Mouse (Mus musculus) stomach, embryonic 16.5 days (tissue): ENCODE data around the gene Hint3. TPM values are rescaled to one million over a fixed set of nuclear protein-coding genes. Genes with fewer than 3 reads are reported as not detected.
A peak's percentile ranks its signal among the peaks of the same experiment; 100 is the strongest.
"Not testable (repeated sequence)": the region's sequence is repeated elsewhere in the genome, so short reads cannot be mapped to it uniquely, and the experiment has no call there.

Source experiments
- ATAC-seq: fragments of 200-750 bp; cut with Nextera tagmentation; 2 replicates; pipeline ENCODE4 v1.8.0; 2017; ENCODE audit warnings: moderate number of reproducible peaks, moderate TSS enrichment; ENCODE audit not compliant: insufficient read depth, low FRiP score
- H3K27ac ChIP-seq: fragments of 300-500 bp; sonication (generic); 2 replicates; pipeline ENCODE4 v1.5.1; 2014; ENCODE audit warnings: low read length
- H3K27me3 ChIP-seq: fragments of 300-500 bp; sonication (generic); 2 replicates; pipeline ENCODE4 v1.6.1; 2014; ENCODE audit warnings: low read length, control low read depth, mixed read lengths; ENCODE audit not compliant: control insufficient read depth, insufficient read depth
- H3K36me3 ChIP-seq: fragments of 300-500 bp; sonication (generic); 2 replicates; pipeline ENCODE4 v1.6.1; 2014; ENCODE audit warnings: low read length; ENCODE audit not compliant: control insufficient read depth, insufficient read depth
- H3K4me1 ChIP-seq: fragments of 300-500 bp; sonication (generic); 2 replicates; pipeline ENCODE4 v1.6.1; 2014; ENCODE audit warnings: low read length, control low read depth, mixed read lengths; ENCODE audit not compliant: control insufficient read depth, insufficient read depth
- H3K4me2 ChIP-seq: fragments of 300-500 bp; sonication (generic); 2 replicates; pipeline ENCODE4 v1.6.1; 2014; ENCODE audit warnings: low read depth, low read length, mixed read lengths
- H3K4me3 ChIP-seq: fragments of 300-500 bp; sonication (generic); replicated peaks from 2 replicates; pipeline ENCODE4 v1.5.1; 2014; ENCODE audit warnings: mild to moderate bottlenecking, low read length
- H3K9ac ChIP-seq: fragments of 300-500 bp; sonication (generic); 2 replicates; pipeline ENCODE4 v1.6.1; 2014; ENCODE audit warnings: low read length
- H3K9me3 ChIP-seq: fragments of 300-500 bp; sonication (generic); replicated peaks from 2 replicates; pipeline ENCODE4 v1.6.1; 2016; ENCODE audit warnings: low read length, control low read depth; ENCODE audit not compliant: control insufficient read depth
- WGBS: fragments of 180-500 bp; shearing (Covaris S2); extraction: QIAGEN DNeasy Blood & Tissue Kit; methylation state at CpG from one replicate; pipeline ENCODE4 v1.1.7; 2014; 5-methylcytosine and 5-hydroxymethylcytosine counted together
- polyA plus RNA-seq: library from polyadenylated mRNA; unstranded; fragments of >200 nt; fragmentation: Nextera tagmentation; extraction: Ambion mirVana; gene quantifications from 2 replicates; pipeline ENCODE4 v1.2.1, GENCODE M21; 2015

The Hint3 gene
- polyA plus RNA-seq, 1 experiment from 2014 or later: 36.3 TPM

GRCm38 (mm10) chr10:30632718-30633117 lies 3.3 kb upstream of the Hint3 start:
- Histone ChIP-seq H3K4me2 (no peak overlapping the region), H3K27me3 (no peaks in the 10 kb centered on the region), H3K9me3 (no peaks in the 10 kb centered on the region), H3K27ac (no peak overlapping the region), H3K4me1 (no peaks in the 10 kb centered on the region), H3K9ac (no peak overlapping the region), H3K36me3 (no peaks in the 10 kb centered on the region), H3K4me3 (no peak overlapping the region)
- 91% methylated on average over 1 of the region's 1 CpGs for WGBS
- no peak for ATAC-seq

- no peaks in the 10 kb centered on the region for H3K9me3 ChIP-seq
- no peak for ATAC-seq
- no peak overlapping the region for H3K27ac ChIP-seq
- no peaks in the 10 kb centered on the region for H3K36me3 ChIP-seq
- H3K4me1 ChIP-seq: no peaks in the 10 kb centered on the region
- H3K9ac ChIP-seq: no peak overlapping the region
- no peak overlapping the region for H3K4me2 ChIP-seq
- no peak overlapping the region for H3K4me3 ChIP-seq
- no peaks in the 10 kb centered on the region for H3K27me3 ChIP-seq
Measured at GRCm38 (mm10) chr10:30629977-30630376, 545 bp upstream of the Hint3 start.

- not testable (repeated sequence) for H3K9ac ChIP-seq, H3K27ac ChIP-seq, ATAC-seq, H3K9me3 ChIP-seq, H3K36me3 ChIP-seq, H3K4me3 ChIP-seq, H3K27me3 ChIP-seq, H3K4me2 ChIP-seq, H3K4me1 ChIP-seq
- 90% methylated on average over 11 of the region's 11 CpGs for WGBS
Measured at GRCm38 (mm10) chr10:30628444-30628843, 988 bp downstream of the Hint3 start.

GRCm38 (mm10) chr10:30627548-30627947 lies 1.9 kb downstream of the Hint3 start:
- Histone ChIP-seq H3K27ac (no peak overlapping the region), H3K9me3 (no peaks in the 10 kb centered on the region), H3K4me1 (no peaks in the 10 kb centered on the region), H3K27me3 (no peaks in the 10 kb centered on the region), H3K9ac (no peak overlapping the region), H3K4me2 (no peak overlapping the region), H3K36me3 (no peaks in the 10 kb centered on the region), H3K4me3 (no peak overlapping the region)
- no peak for ATAC-seq
- WGBS: 33% methylated on average over 1 of the region's 1 CpGs

GRCm38 (mm10) chr10:30624161-30625019 lies 5.0 kb downstream of the Hint3 start:
- Histone ChIP-seq H3K27ac (no peak overlapping the region), H3K27me3 (no peaks in the 10 kb centered on the region), H3K36me3 (no peaks in the 10 kb centered on the region), H3K4me3 (no peak overlapping the region), H3K9me3 (no peaks in the 10 kb centered on the region), H3K9ac (no peak overlapping the region), H3K4me2 (no peak overlapping the region), H3K4me1 (no peaks in the 10 kb centered on the region)
- 65% methylated on average over 5 of the region's 5 CpGs for WGBS
- no peak for ATAC-seq

GRCm38 (mm10) chr10:30622928-30623327 lies 6.5 kb downstream of the Hint3 start:
- no peak overlapping the region for H3K4me3 ChIP-seq
- no peak overlapping the region for H3K4me2 ChIP-seq
- H3K9me3 ChIP-seq: no peaks in the 10 kb centered on the region
- H3K4me1 ChIP-seq: no peaks in the 10 kb centered on the region
- H3K27me3 ChIP-seq: no peaks in the 10 kb centered on the region
- no peak for ATAC-seq
- no peaks in the 10 kb centered on the region for H3K36me3 ChIP-seq
- H3K9ac ChIP-seq: no peak overlapping the region
- H3K27ac ChIP-seq: no peak overlapping the region

GRCm38 (mm10) chr10:30618918-30619210 lies 10.6 kb downstream of the Hint3 start:
- Histone ChIP-seq H3K4me3 (peak overlapping the region; percentile 78), H3K9me3 (no peaks in the 10 kb centered on the region), H3K36me3 (no peaks in the 10 kb centered on the region), H3K27ac (peak overlapping the region; percentile 98; the same call in 1 of the 2 replicates), H3K27me3 (no peaks in the 10 kb centered on the region), H3K4me1 (no peaks in the 10 kb centered on the region), H3K9ac (peak overlapping the region; percentile 87; the same call in 1 of the 2 replicates), H3K4me2 (peak overlapping the region; percentile 90)
- WGBS: 53% methylated on average over 3 of the region's 3 CpGs
- no peak for ATAC-seq

- peak overlapping the region; percentile 90 for H3K4me2 ChIP-seq
- H3K4me3 ChIP-seq: peak overlapping the region; percentile 78
- H3K9me3 ChIP-seq: no peaks in the 10 kb centered on the region
- H3K27me3 ChIP-seq: no peaks in the 10 kb centered on the region
- ATAC-seq: peak; percentile 100
- H3K36me3 ChIP-seq: no peaks in the 10 kb centered on the region
- H3K27ac ChIP-seq: peak overlapping the region; percentile 98
- WGBS: 1% methylated on average over 49 of the region's 49 CpGs
- H3K4me1 ChIP-seq: no peaks in the 10 kb centered on the region
- peak overlapping the region; percentile 87 for H3K9ac ChIP-seq
Measured at GRCm38 (mm10) chr10:30618091-30618917, 11.1 kb downstream of the Hint3 start.

GRCm38 (mm10) chr10:30613039-30613438 lies 16.4 kb downstream of the Hint3 start:
- H3K27me3 ChIP-seq: no peaks in the 10 kb centered on the region
- H3K9ac ChIP-seq: no peak overlapping the region
- no peak overlapping the region for H3K4me2 ChIP-seq
- no peak overlapping the region for H3K4me3 ChIP-seq
- no peak overlapping the region for H3K27ac ChIP-seq
- H3K4me1 ChIP-seq: no peaks in the 10 kb centered on the region
- no peaks in the 10 kb centered on the region for H3K9me3 ChIP-seq
- no peaks in the 10 kb centered on the region for H3K36me3 ChIP-seq
- ATAC-seq: no peak
- WGBS: 69% methylated on average over 4 of the region's 4 CpGs
